Mouse (Mus musculus): ENCODE measurements at regions not wholly inside any gene's neighbourhood (a gene's known extent, or its start where the extent isn't known, plus 50 kb on each side); places are given as distances from the start of the nearest gene placed in this dataset.

GRCm38 (mm10) chr11:6924476-6924875, 87.0 kb upstream of the Gm11983 start:
- no peak for DNase-seq (ENCODE audit: low read depth, low spot score)

DNA sequence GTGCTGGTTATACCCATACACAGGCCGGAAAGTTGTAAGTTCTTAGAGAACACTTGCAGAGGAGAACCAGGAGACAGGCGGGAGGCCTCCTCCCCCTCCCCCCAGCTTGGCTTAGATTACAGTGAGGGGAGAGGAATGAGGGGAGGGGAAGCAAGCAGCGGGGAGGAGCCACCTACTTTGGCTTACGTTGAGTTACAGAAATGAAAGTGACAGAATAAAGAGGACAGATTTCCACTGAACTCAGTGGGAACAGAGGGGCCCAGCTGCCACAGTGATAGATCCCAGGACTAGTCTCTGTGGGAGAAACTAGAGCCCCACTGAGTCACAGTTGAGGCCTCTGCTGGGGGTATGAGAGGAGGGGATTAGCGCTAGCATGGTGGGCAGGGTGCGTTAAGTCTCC, 86.5 kb upstream of the Gm11983 start:
- DNase-seq (ENCODE audit: low read depth, low spot score): no peak

DNA sequence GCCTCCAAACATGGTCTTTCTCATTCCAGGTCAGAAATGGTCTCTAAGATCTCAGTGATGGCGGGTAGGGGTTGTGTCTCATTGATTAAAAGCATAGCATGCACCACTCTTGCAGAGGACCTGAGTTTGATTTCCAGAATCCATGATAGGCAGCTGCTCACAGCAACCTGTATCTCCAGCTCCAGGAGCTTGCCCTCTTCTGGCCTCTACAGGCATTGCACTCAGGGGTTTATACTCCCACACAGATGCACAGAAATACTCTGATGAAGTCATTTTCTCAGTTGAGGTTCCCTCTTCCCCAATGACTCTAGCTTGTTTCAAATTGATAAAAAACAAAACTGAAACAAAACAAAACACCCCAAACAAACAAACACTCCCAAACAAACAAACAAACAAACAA, 81.1 kb upstream of the Gm11983 start:
- no peak for DNase-seq (ENCODE audit: low read depth, low spot score)

DNA sequence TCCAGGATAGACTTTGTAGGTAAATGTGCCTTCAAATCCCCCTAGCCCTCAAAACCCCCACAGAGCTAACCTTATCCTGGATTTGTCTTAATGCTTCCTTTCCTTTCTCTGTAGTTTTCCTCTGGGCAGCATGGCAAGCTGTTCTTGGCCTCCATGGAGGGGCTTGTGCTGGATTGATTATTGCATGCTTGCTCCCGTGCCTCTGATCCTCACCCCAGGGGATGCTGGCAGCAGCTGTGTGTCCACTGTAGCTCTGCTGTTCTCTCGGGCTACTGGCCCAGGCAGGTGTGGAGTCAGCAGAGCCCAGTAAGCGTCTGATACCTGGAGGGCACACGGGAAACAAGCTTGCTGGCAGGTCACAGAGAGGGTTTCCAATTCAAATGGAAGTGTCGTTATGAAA, 68.2 kb upstream of the Gm11983 start:
- DNase-seq (ENCODE audit: low read depth, low spot score): no peak

- no peak for DNase-seq (ENCODE audit: low read depth, low spot score)
These were observed 65.5 kb upstream of the Gm11983 start for GRCm38 (mm10) chr11:6902991-6903390.

DNA sequence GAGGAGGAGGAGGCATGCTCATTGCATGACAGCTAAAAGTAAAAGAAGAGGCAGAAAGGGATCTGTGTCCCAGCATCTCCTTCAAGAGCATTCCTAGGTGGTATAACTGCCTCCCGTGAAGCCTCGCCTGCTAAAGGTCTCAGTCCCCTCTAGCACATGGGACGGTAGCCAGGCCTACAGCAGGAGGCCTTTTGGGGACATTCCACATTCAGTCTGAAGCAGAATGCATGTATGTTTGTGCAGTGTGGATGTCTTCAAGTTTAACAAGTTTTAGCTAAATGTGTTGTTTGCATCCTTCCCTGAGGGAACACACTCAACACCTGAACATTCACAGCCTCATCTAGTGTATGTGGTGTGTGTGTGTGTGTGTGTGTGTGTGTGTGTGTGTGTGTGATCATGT, 64.8 kb upstream of the Gm11983 start:
- no peak for DNase-seq (ENCODE audit: low read depth, low spot score)

GRCm38 (mm10) chr11:6900769-6901481, 63.5 kb upstream of the Gm11983 start:
- DNase-seq (ENCODE audit: low read depth, low spot score): no peak

- no peak for DNase-seq (ENCODE audit: low read depth, low spot score)
These were observed 62.9 kb upstream of the Gm11983 start for GRCm38 (mm10) chr11:6900357-6900756.

- DNase-seq (ENCODE audit: low read depth, low spot score): no peak
These were observed 62.0 kb upstream of the Gm11983 start for GRCm38 (mm10) chr11:6899271-6900005.

- no peak for DNase-seq (ENCODE audit: low read depth, low spot score)
These were observed 61.1 kb upstream of the Gm11983 start for GRCm38 (mm10) chr11:6898357-6899097.

DNA sequence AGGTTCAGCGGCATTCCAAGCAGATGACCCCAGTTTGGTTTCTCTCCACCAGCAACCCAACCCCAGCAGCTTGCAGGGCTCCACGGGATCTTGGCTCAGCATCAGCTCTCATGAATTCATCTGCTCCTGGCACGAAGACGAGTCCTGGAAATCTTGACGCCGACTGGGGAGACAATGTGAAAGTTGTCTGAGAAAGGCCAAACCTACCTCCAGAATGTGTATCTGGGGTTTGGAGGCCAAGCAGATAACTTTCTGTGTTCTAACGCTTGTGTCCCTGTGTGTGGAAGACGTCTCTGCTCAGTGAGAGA, 58.3 kb upstream of the Gm11983 start:
- no peak for DNase-seq (ENCODE audit: low read depth, low spot score)

DNA sequence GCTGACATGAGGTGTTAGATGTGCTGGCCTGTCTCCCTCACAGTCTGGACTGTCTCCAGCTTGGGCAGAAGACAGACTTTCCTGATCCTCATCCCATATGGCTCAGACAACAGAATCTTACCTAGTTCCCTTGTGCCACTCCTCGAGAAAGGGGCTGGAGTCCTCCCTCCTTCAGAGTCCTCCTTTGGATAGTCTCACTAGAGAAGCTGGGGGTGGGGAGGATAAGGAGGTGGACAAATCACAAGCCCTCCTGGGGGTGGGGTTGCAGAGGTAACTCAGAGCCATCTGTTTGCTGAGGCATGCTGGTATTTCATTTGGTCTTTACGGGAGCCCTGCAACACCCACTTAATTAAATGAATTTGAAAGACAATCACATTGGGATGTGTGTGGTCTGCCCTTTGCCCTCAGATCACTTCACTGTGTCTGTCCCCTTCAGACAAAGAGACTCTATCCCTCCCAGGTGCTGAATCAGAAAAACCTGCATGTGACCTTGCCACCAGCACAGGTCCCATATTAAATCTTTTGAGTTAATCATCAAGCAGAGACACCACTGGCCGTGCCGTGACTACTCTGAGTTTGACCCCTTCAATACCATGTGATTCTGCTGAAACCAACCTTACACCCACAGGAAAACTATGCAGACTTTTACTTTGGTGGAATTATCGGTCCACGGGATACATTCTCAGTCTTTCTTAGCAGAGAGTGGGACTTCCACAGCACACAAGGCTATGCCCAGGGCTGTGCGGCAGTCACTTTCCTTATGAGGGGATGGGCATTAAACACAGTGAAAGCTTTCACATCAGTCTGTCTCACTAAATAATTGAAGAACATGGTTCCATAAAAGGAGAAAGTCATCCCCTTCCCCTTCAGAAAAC, 57.7 kb upstream of the Gm11983 start:
- peak; percentile 78 for DNase-seq (ENCODE audit: low read depth, low spot score)

DNA sequence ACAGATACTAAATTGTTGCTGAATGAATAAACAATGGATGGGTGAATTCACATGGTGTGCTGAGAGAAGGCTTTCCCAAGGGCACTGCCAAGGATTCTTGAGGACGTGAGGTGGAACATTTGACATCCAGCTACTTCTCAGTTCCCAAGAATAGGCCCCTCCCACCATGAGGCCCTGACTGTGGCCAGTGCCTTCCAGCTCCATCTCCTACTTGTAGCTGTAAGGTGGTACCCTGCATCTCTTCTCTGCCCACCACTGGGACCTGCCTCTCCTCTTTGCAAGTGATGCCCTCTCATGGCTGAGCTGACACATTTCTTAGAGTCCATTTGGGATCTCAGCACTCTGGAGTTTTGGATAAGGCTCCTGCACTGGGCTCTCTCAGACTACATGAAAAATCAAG, 56.3 kb upstream of the Gm11983 start:
- DNase-seq (ENCODE audit: low read depth, low spot score): no peak

DNA sequence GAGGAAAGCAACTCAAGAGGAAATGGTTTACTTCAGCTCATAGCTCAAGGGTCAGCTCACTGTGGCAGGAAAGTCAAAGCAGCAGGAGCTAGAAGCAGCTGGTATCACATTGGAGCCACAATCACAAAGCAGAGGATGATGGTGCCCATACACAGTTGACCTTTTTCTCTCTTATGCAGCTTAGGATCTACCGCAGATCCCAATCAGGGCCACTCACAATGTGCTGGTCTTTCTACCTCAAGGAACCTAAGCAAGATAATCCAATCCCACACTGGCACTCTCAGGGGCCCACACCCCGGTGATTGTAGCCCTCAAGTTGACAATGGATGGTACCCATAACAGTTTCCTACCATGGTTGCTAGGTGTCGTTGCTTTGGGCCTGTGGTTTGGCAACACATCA, 55.6 kb upstream of the Gm11983 start:
- DNase-seq (ENCODE audit: low read depth, low spot score): no peak

DNA sequence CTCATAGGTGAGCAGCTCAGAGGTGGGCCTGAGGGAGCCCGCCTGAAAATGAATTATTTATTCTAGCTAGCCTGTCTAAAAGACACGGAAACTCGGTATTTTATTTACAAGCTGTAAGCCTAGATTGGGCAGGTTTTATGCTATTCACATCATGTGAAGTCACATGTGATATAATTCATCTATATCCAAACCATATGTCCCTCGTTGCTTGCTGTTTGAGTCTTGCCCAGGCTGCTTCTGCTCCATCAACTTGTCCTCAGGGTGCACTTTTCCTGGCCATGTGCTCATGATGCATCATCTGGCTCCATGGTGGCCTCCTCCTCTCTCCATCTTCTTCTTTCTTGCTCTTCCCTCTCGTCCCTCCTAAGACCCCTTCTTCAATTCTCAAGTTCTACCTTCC, 53.0 kb upstream of the Gm11983 start:
- DNase-seq (ENCODE audit: low read depth, low spot score): no peak

GRCm38 (mm10) chr11:6889660-6890185, 52.3 kb upstream of the Gm11983 start:
- DNase-seq (ENCODE audit: low read depth, low spot score): no peak

DNA sequence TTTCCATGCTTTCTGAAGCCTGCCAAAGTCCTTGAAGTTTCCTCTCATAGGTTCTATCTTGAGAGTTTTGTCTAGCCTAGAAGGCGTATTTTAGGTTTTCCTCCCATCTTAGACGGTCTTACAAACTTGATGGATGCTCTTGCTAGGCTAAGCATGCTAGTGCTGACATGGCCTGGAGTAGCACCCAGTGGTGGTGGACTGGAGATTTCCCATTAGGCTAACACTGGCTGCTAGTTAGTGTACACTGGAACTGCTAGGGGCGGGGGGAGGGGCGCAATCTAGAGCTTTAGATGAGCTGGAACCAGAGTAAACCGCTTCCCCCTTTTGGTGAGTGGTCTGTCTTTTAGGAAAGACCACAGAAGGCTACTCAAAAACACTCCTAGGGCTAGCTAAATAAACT, 51.7 kb upstream of the Gm11983 start:
- no peak for DNase-seq (ENCODE audit: low read depth, low spot score)

Measured in WW6 (cell line).